Comparison of ENCODE assay signal across 8 mouse cellular contexts in genomic region chr7:60003921-60004605, GRCm38 (mm10). TPM values are rescaled to one million over a fixed set of nuclear protein-coding genes. Genes with fewer than 3 reads are reported as not detected.
DNase-seq lines count a peak whose midpoint lies in the region; ATAC-seq and TF ChIP-seq lines count a peak whose summit lies in the region.

No protein-coding gene starts in this region.

- peak overlapping the region; percentile 57 for H3K4me2 ChIP-seq in limb, embryonic 12.5 days

- H3K27ac ChIP-seq in cortical plate, adult 2 months (ENCODE audit: insufficient read depth, low read length), result peak overlapping the region; percentile 66
- peak overlapping the region; percentile 57 for H3K27ac ChIP-seq in limb, embryonic 12.5 days

- peak overlapping the region; percentile 50 for H3K9ac ChIP-seq in limb, embryonic 12.5 days (replicated peaks)

- DNase-seq in thymus, postnatal 10 days (ENCODE audit: low spot score in 2 of 2), result peak; percentile 3
- DNase-seq in thymus, adult 18-20 months, result no peak
- peak; percentile 4 to 6 for DNase-seq in heart, adult 9 months (ENCODE audit: low spot score in 2 of 2)
- peak; percentile 13 for DNase-seq in kidney, adult 9 months
- DNase-seq in urinary bladder, postnatal 25 days (ENCODE audit: low spot score), result peak; percentile 7

- no peaks in the 10 kb centered on the region for H3K36me3 ChIP-seq in limb, embryonic 12.5 days

- peak; percentile 89 for ATAC-seq in limb, embryonic 12.5 days (ENCODE audit: insufficient number of reproducible peaks, insufficient read depth, low FRiP score, low TSS enrichment, low read depth)
- peak; percentile 22; the same call in 1 of the 2 replicates for ATAC-seq in monocyte, adult 5-6 weeks (replicated peaks; ENCODE audit: insufficient number of reproducible peaks, low FRiP score, low TSS enrichment, poor library complexity, severe bottlenecking)

- no peak for TF ChIP-seq CTCF in cortical plate, adult 2 months (IDR thresholded peaks at IDR 0.05; ENCODE audit: extremely low read depth, insufficient read depth, low read length)

- H3K9me3 ChIP-seq in limb, embryonic 12.5 days, result peaks cover 25% of the 10 kb centered on the region

- TF ChIP-seq POLR2A in cortical plate, adult 2 months (IDR thresholded peaks at IDR 0.05; ENCODE audit: extremely low read depth, insufficient read depth, low read length), result 0 out of 2 replicates have a peak, but pooled peaks have one; percentile 12

- no peaks in the 10 kb centered on the region for H3K27me3 ChIP-seq in limb, embryonic 12.5 days

- H3K4me1 ChIP-seq in cortical plate, adult 2 months (ENCODE audit: control insufficient read depth, insufficient read depth, low read length), result no peaks in the 10 kb centered on the region
- H3K4me1 ChIP-seq in limb, embryonic 12.5 days (replicated peaks), result no peaks in the 10 kb centered on the region

- H3K4me3 ChIP-seq in cortical plate, adult 2 months (ENCODE audit: insufficient read depth, low read length), result peak overlapping the region; percentile 96
- peak overlapping the region; percentile 49 for H3K4me3 ChIP-seq in limb, embryonic 12.5 days (replicated peaks)

- 55% methylated on average over 22 of the region's 22 CpGs for WGBS in limb, embryonic 12.5 days

RNA-seq across cellular contexts. Expression of gene Snurf, which starts 0.8 kb away (rescaled TPM):
- polyA plus RNA-seq in cortical plate, adult 2 months (2012; rRNA removed), result not detected in 2 replicates
- 39.5 and 40.4 TPM in 2 replicates for polyA plus RNA-seq in limb, embryonic 12.5 days (2016; fragmentation: Nextera tagmentation; extraction: Ambion mirVana)
- not detected in 3 replicates for total RNA-seq in monocyte, adult 5-6 weeks (2017)

RNA-seq across cellular contexts. Expression of gene Gm38393, which starts 0.8 kb away (rescaled TPM):
- 13.8 and 14.7 TPM in 2 replicates for polyA plus RNA-seq in cortical plate, adult 2 months (2012; rRNA removed)
- polyA plus RNA-seq in limb, embryonic 12.5 days (2016; fragmentation: Nextera tagmentation; extraction: Ambion mirVana), result 0.47 and 0.79 TPM in 2 replicates
- not detected in 3 replicates for total RNA-seq in monocyte, adult 5-6 weeks (2017)

Comparison
In these comparisons a context has a peak if more than half of its experiments do, and no peak if none do; other contexts are left out.
1. DNase-seq: peak in thymus, postnatal 10 days (2 of 2), heart, adult 9 months (2 of 2), kidney, adult 9 months (single experiment) and urinary bladder, postnatal 25 days (single experiment); none in thymus, adult 18-20 months (0 of 2).
2. RNA of gene Snurf, which starts 0.8 kb away (polyA plus RNA-seq): 39.5 to 40.4 TPM in limb, embryonic 12.5 days; not detected in cortical plate, adult 2 months; every median in the first group is over 10 times any median in the second.